ENCODE assay signal across 21 mouse cellular contexts in genomic region chr19:53175550-53175949, GRCm38 (mm10). TPM values are rescaled to one million over a fixed set of nuclear protein-coding genes. Genes with fewer than 3 reads are reported as not detected.
DNase-seq lines count a peak whose midpoint lies in the region; ATAC-seq lines count a peak whose summit lies in the region.
"Had no signal": no experiment of that assay in that cellular context is flagged by ENCODE, and none has a peak within 500 bp of the region (broad histone marks: within the 10 kb centered on the region; RNA-seq: fewer than 3 reads in every experiment).

No protein-coding gene starts in this region.

- ATAC-seq in kidney, embryonic 16.5 days (ENCODE audit: low FRiP score, low TSS enrichment) = peak; percentile 46; the same call in 1 of the 2 replicates
- ATAC-seq: activated CD4-positive, CD25-positive, alpha-beta regulatory T cell, adult 4 months; forebrain, embryonic 13.5 days; forebrain, embryonic 15.5 days; forebrain, postnatal 0 days had no signal

- no peak overlapping the region for H3K9ac ChIP-seq in kidney, embryonic 16.5 days (replicated peaks; ENCODE audit: low read length)
- H3K9ac ChIP-seq: embryonic facial prominence, embryonic 12.5 days; forebrain, embryonic 13.5 days; forebrain, embryonic 15.5 days; forebrain, postnatal 0 days had no signal

- no peak overlapping the region for H3K4me3 ChIP-seq in heart, embryonic 10.5 days
- no peak overlapping the region for H3K4me3 ChIP-seq in kidney, embryonic 16.5 days (ENCODE audit: low read length)
- H3K4me3 ChIP-seq: embryonic facial prominence, embryonic 10.5 days; embryonic facial prominence, embryonic 12.5 days; forebrain, embryonic 13.5 days; forebrain, embryonic 15.5 days had no signal

- H3K9me3 ChIP-seq in heart, embryonic 10.5 days = no peaks in the 10 kb centered on the region
- peaks cover 5% of the 10 kb centered on the region; the same call in 1 of the 2 replicates for H3K9me3 ChIP-seq in kidney, embryonic 16.5 days (ENCODE audit: low read length)
- H3K9me3 ChIP-seq: embryonic facial prominence, embryonic 10.5 days; embryonic facial prominence, embryonic 12.5 days; forebrain, embryonic 13.5 days; forebrain, embryonic 15.5 days; G1E had no signal

- H3K27me3 ChIP-seq in heart, embryonic 10.5 days (ENCODE audit: insufficient read depth, poor library complexity, severe bottlenecking) = no peaks in the 10 kb centered on the region
- H3K27me3 ChIP-seq in kidney, embryonic 16.5 days (ENCODE audit: insufficient read depth, low read length) = no peaks in the 10 kb centered on the region
- H3K27me3 ChIP-seq: embryonic facial prominence, embryonic 12.5 days; forebrain, embryonic 13.5 days; forebrain, embryonic 15.5 days had no signal

- H3K27ac ChIP-seq in heart, embryonic 10.5 days = no peak overlapping the region
- H3K27ac ChIP-seq in kidney, embryonic 16.5 days (ENCODE audit: low read length) = no peak overlapping the region
- H3K27ac ChIP-seq: embryonic facial prominence, embryonic 10.5 days; embryonic facial prominence, embryonic 12.5 days; forebrain, embryonic 13.5 days; forebrain, embryonic 15.5 days had no signal

- peak; percentile 52 for DNase-seq in heart, embryonic 10.5 days (ENCODE audit: low spot score)
- DNase-seq in heart, postnatal 4 days = no peak
- DNase-seq in kidney, postnatal 36 days = no peak
- DNase-seq in ES-CJ7 (ENCODE audit: low read depth, low spot score) (peak; percentile 27), R1 (ENCODE audit: low read depth, low spot score) (peak; percentile 47)
- DNase-seq in Muller cell, postnatal 12 days (ENCODE audit: inconsistent ontology term) = no peak
- DNase-seq: adrenal gland, adult 8-10 months; adrenal gland, postnatal 14 days; adrenal gland, postnatal 36 days; cerebellum, adult 11-12 months; cerebellum, adult 9-10 months; cerebellum, postnatal 10 days; cerebellum, postnatal 25 days; forebrain, postnatal 0 days had no signal

- WGBS in heart, embryonic 10.5 days = 80% methylated on average over 5 of the region's 5 CpGs
- WGBS in kidney, embryonic 16.5 days = 71% methylated on average over 5 of the region's 5 CpGs

- peaks cover 14% of the 10 kb centered on the region for H3K4me1 ChIP-seq in heart, embryonic 10.5 days
- peaks cover 23% of the 10 kb centered on the region; the same call in 1 of the 2 replicates for H3K4me1 ChIP-seq in kidney, embryonic 16.5 days (ENCODE audit: insufficient read depth, low read length)
- H3K4me1 ChIP-seq: forebrain, embryonic 13.5 days; forebrain, embryonic 15.5 days had no signal

- no peak overlapping the region for H3K4me2 ChIP-seq in kidney, embryonic 16.5 days (replicated peaks; ENCODE audit: low read depth, low read length)
- H3K4me2 ChIP-seq: embryonic facial prominence, embryonic 12.5 days; forebrain, embryonic 13.5 days; forebrain, embryonic 15.5 days had no signal

- H3K36me3 ChIP-seq in heart, embryonic 10.5 days = peaks cover 20% of the 10 kb centered on the region
- no peaks in the 10 kb centered on the region for H3K36me3 ChIP-seq in kidney, embryonic 16.5 days (ENCODE audit: insufficient read depth, low read length)
- H3K36me3 ChIP-seq: embryonic facial prominence, embryonic 12.5 days; forebrain, embryonic 15.5 days had no signal

RNA-seq across cellular contexts. Expression of gene Add3, which starts 35.3 kb away (rescaled TPM):
- polyA plus RNA-seq in heart, embryonic 10.5 days (2016; fragmentation: Nextera tagmentation; extraction: Ambion mirVana) = 128 and 173 TPM in 2 replicates
- total RNA-seq in heart, postnatal 4 days (2021) = 100 to 1,000 TPM in 1 of 2 experiments, 10 to 100 TPM in 1; 99.0 to 102 TPM
- polyA plus RNA-seq in kidney, embryonic 16.5 days (2015; fragmentation: Nextera tagmentation; extraction: Ambion mirVana) = 85.1 and 87.0 TPM in 2 replicates

Comparison
In these comparisons a context has a peak if more than half of its experiments do, and no peak if none do; other contexts are left out.
1. DNase-seq: peak in heart, embryonic 10.5 days (single experiment), ES-CJ7 (single experiment) and R1 (single experiment); none in heart, postnatal 4 days (single experiment), kidney, postnatal 36 days (0 of 2) and Muller cell, postnatal 12 days (single experiment).